Mouse (Mus musculus): ENCODE data around the gene F13a1.

- TF ChIP-seq CTCF (IDR thresholded peaks at IDR 0.05; ENCODE audit: low read depth), result no peak
- TF ChIP-seq EP300 (IDR thresholded peaks at IDR 0.05; ENCODE audit: low read depth), result no peak
These were observed 148.4 kb downstream of the F13a1 start for GRCm38 (mm10) chr13:36901603-36902002.
